Mouse (Mus musculus) adrenal gland, adult 2 months (tissue): Measurements from ENCODE around the gene Fkbpl. TPM values are rescaled to one million over a fixed set of nuclear protein-coding genes. Genes with fewer than 3 reads are reported as not detected.

Source experiments
- DNase-seq: peaks from one replicate; pipeline ENCODE4 v3.0.0; 2021
- polyA plus RNA-seq: library from polyadenylated mRNA; depleted of rRNA; stranded (reverse); fragments of >200 nt; gene quantifications from 2 replicates; pipeline ENCODE4 v1.2.3, GENCODE M21; 2012; rRNA removed
- total RNA-seq, 2 experiments: library from RNA; stranded (reverse); gene quantifications; 2 replicates each; pipeline ENCODE4 v1.2.3; 2021

The Fkbpl gene
- total and polyA plus RNA-seq, 3 experiments = 7.1 to 17.2 (median 12.7) TPM

DNA sequence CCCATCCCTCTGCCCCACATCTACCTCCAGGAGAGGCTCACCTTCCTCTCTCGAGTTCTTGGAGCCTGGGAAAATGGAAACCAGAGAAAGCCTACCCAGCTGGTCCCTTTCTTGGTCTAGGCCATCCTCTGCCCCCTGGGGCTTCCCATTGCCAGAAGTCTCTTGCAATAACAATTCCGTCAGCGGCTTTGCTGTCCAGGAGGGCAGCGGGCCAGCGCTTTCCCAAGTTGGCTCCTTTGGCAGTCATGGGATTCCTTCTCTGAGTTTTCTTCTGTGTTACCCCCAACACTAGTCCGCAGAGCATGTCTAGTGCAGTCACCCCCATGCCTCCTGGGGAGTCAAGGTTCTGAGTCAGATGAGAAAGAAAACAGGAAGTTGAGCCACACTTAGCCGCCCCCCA, 48.3 kb downstream of the Fkbpl start:
- peak; percentile 73 for DNase-seq

Other genes starting within 250 kb of the Fkbpl start
- gene BC051142, start 245.9 kb upstream of the Fkbpl start, total RNA-seq = 1 to 10 TPM; 2.1 to 2.5 TPM
- gene BC051142, start 245.9 kb upstream of the Fkbpl start, polyA plus RNA-seq = 0.74 and 1.1 TPM in 2 replicates
- gene Btnl4, start 167.4 kb upstream of the Fkbpl start, total RNA-seq = not detected
- 0.06 TPM in 2 replicates for gene Btnl4, start 167.4 kb upstream of the Fkbpl start, polyA plus RNA-seq
- gene Btnl6, start 127.4 kb upstream of the Fkbpl start, total RNA-seq = not detected
- gene Btnl6, start 127.4 kb upstream of the Fkbpl start, polyA plus RNA-seq = not detected in 2 replicates
- gene Notch4, start 80.5 kb upstream of the Fkbpl start, total RNA-seq = 10 to 100 TPM; 22.1 to 24.6 TPM
- gene Notch4, start 80.5 kb upstream of the Fkbpl start, polyA plus RNA-seq = 78.6 and 90.4 TPM in 2 replicates
- 1 to 10 TPM; 4.3 to 7.4 TPM for gene Gpsm3, start 55.0 kb upstream of the Fkbpl start, total RNA-seq
- gene Gpsm3, start 55.0 kb upstream of the Fkbpl start, polyA plus RNA-seq = 8.0 and 10.0 TPM in 2 replicates
- gene Pbx2, start 53.5 kb upstream of the Fkbpl start, total RNA-seq = 10 to 100 TPM; 35.2 to 42.7 TPM
- gene Pbx2, start 53.5 kb upstream of the Fkbpl start, polyA plus RNA-seq = 43.4 and 45.6 TPM in 2 replicates
- gene Ager, start 46.9 kb upstream of the Fkbpl start, total RNA-seq = under 1 TPM; 0.84 to 0.86 TPM
- gene Ager, start 46.9 kb upstream of the Fkbpl start, polyA plus RNA-seq = 1.3 and 1.5 TPM in 2 replicates
- 10 to 100 TPM; 77.8 to 92.0 TPM for gene Rnf5, start 41.1 kb upstream of the Fkbpl start, total RNA-seq
- gene Rnf5, start 41.1 kb upstream of the Fkbpl start, polyA plus RNA-seq = 90.8 and 115 TPM in 2 replicates
- 100 to 1,000 TPM; 113 to 118 TPM for gene Agpat1, start 40.5 kb upstream of the Fkbpl start, total RNA-seq
- 275 and 286 TPM in 2 replicates for gene Agpat1, start 40.5 kb upstream of the Fkbpl start, polyA plus RNA-seq
- 1 to 10 TPM; 2.4 to 3.0 TPM for gene Egfl8, start 28.8 kb upstream of the Fkbpl start, total RNA-seq
- 2.4 and 4.2 TPM in 2 replicates for gene Egfl8, start 28.8 kb upstream of the Fkbpl start, polyA plus RNA-seq
- 10 to 100 TPM; 58.3 to 70.7 TPM for gene Ppt2, start 16.3 kb upstream of the Fkbpl start, total RNA-seq
- gene Ppt2, start 16.3 kb upstream of the Fkbpl start, polyA plus RNA-seq = 58.5 and 102 TPM in 2 replicates
- gene Prrt1, start 15.2 kb upstream of the Fkbpl start, total RNA-seq = 10 to 100 TPM in 1 of 2 experiments, 1 to 10 TPM in 1; 9.1 to 12.8 TPM
- 22.1 and 32.8 TPM in 2 replicates for gene Prrt1, start 15.2 kb upstream of the Fkbpl start, polyA plus RNA-seq
- 10 to 100 TPM; 44.1 to 53.2 TPM for gene Atf6b, start 2.4 kb downstream of the Fkbpl start, total RNA-seq
- 114 and 118 TPM in 2 replicates for gene Atf6b, start 2.4 kb downstream of the Fkbpl start, polyA plus RNA-seq
- gene Tnxb, start 25.8 kb downstream of the Fkbpl start, total RNA-seq = 10 to 100 TPM; 20.2 to 30.1 TPM
- gene Tnxb, start 25.8 kb downstream of the Fkbpl start, polyA plus RNA-seq = 23.4 and 23.6 TPM in 2 replicates
- 100 to 1,000 TPM; 121 to 181 TPM for gene C4b, start 99.1 kb downstream of the Fkbpl start, total RNA-seq
- gene C4b, start 99.1 kb downstream of the Fkbpl start, polyA plus RNA-seq = 48.1 and 51.4 TPM in 2 replicates
- over 10,000 TPM in 1 of 2 experiments, 1,000 to 10,000 TPM in 1; 5,616 to 11,133 TPM for gene Cyp21a1, start 159.8 kb downstream of the Fkbpl start, total RNA-seq
- gene Cyp21a1, start 159.8 kb downstream of the Fkbpl start, polyA plus RNA-seq = 14,410 and 19,594 TPM in 2 replicates
- 10 to 100 TPM; 38.5 to 55.1 TPM for gene Stk19, start 192.2 kb downstream of the Fkbpl start, total RNA-seq
- 139 and 176 TPM in 2 replicates for gene Stk19, start 192.2 kb downstream of the Fkbpl start, polyA plus RNA-seq
- gene Dxo, start 192.3 kb downstream of the Fkbpl start, total RNA-seq = 100 to 1,000 TPM in 1 of 2 experiments, 10 to 100 TPM in 1; 47.0 to 126 TPM
- gene Dxo, start 192.3 kb downstream of the Fkbpl start, polyA plus RNA-seq = 82.7 and 107 TPM in 2 replicates
- 10 to 100 TPM; 62.1 to 65.8 TPM for gene Skiv2l, start 205.4 kb downstream of the Fkbpl start, total RNA-seq
- 105 and 112 TPM in 2 replicates for gene Skiv2l, start 205.4 kb downstream of the Fkbpl start, polyA plus RNA-seq
- gene Nelfe, start 205.6 kb downstream of the Fkbpl start, total RNA-seq = 10 to 100 TPM; 55.5 to 67.6 TPM
- 22.8 and 31.5 TPM in 2 replicates for gene Nelfe, start 205.6 kb downstream of the Fkbpl start, polyA plus RNA-seq
- 10 to 100 TPM; 18.4 to 29.0 TPM for gene Cfb, start 217.8 kb downstream of the Fkbpl start, total RNA-seq
- gene Cfb, start 217.8 kb downstream of the Fkbpl start, polyA plus RNA-seq = 4.6 and 7.9 TPM in 2 replicates
- gene Zbtb12, start 234.7 kb downstream of the Fkbpl start, total RNA-seq = 10 to 100 TPM; 10.8 to 16.1 TPM
- 18.7 and 21.5 TPM in 2 replicates for gene Zbtb12, start 234.7 kb downstream of the Fkbpl start, polyA plus RNA-seq
- gene Gm20547, start 237.3 kb downstream of the Fkbpl start, total RNA-seq = not detected
- gene Gm20547, start 237.3 kb downstream of the Fkbpl start, polyA plus RNA-seq = 0.04 TPM in 1 of 2 replicates, not detected in the other